Mouse (Mus musculus) testis, adult 2 months (tissue): ENCODE results near the gene Fignl2.

Experiments used
- CTCF ChIP-seq: fragments of 200-500 bp; IDR thresholded peaks from 2 replicates; pipeline ENCODE4 v1.5.1; 2012; ENCODE audit warnings: low read depth, mild to moderate bottlenecking, inconsistent platforms, low read length, moderate library complexity; ENCODE audit not compliant: control insufficient read depth, insufficient read depth, insufficient replicate concordance
- POLR2A ChIP-seq: fragments of 200-500 bp; IDR thresholded peaks from 2 replicates; pipeline ENCODE4 v1.6.1; 2012; ENCODE audit warnings: low read depth, mild to moderate bottlenecking, inconsistent platforms, low read length, moderate library complexity; ENCODE audit not compliant: control insufficient read depth

GRCm38 (mm10) chr15:101042613-101043012, 35.8 kb downstream of the Fignl2 start:
- TF ChIP-seq CTCF (peak; percentile 78; the same call in 1 of the 2 replicates), POLR2A (no peak)
